Mouse (Mus musculus): ENCODE results near the gene Emd. TPM values are rescaled to one million over a fixed set of nuclear protein-coding genes. Genes with fewer than 3 reads are reported as not detected.

The Emd gene
- 53.9 TPM for polyA plus RNA-seq (2015; fragmentation: Illumina TruSeq; extraction: RNeasy Lipid Tissue Mini Kit (QIAGEN cat#74804); ENCODE audit: low read depth, low replicate concordance)

GRCm38 (mm10) chrX:74254153-74254887 is at the start of gene Emd:
Gene Emd (plus strand): TSS chrX:74254687.

GRCm38 (mm10) chrX:74249615-74250014 is 4.9 kb upstream of the Emd start, which contains the start of gene Flna:
Gene Flna (minus strand): TSS chrX:74249820.

GRCm38 (mm10) chrX:74270062-74270901 is 15.8 kb downstream of the Emd start, which contains the start of gene Rpl10:
Gene Rpl10 (plus strand): TSS chrX:74270812.

GRCm38 (mm10) chrX:74281732-74282394 is 27.4 kb downstream of the Emd start, which contains the start of the genes Taz and Dnase1l1:
Gene Taz (plus strand): TSS chrX:74281912.
Gene Dnase1l1 (minus strand): TSS chrX:74282337.

GRCm38 (mm10) chrX:74296538-74297448 is 42.3 kb downstream of the Emd start, which contains the start of gene Atp6ap1:
Gene Atp6ap1 (plus strand): TSS chrX:74297097.

GRCm38 (mm10) chrX:74304867-74305700 is 50.6 kb downstream of the Emd start, which contains the start of gene Gdi1:
Gene Gdi1 (plus strand): TSS chrX:74304998.

Other genes starting within 250 kb of the Emd start
- gene Irak1, start 230.8 kb upstream of the Emd start, polyA plus RNA-seq (2015; fragmentation: Illumina TruSeq; extraction: RNeasy Lipid Tissue Mini Kit (QIAGEN cat#74804); ENCODE audit: low read depth, low replicate concordance) = 52.5 TPM
- 1.2 TPM for gene Opn1mw, start 127.2 kb upstream of the Emd start, polyA plus RNA-seq (2015; fragmentation: Illumina TruSeq; extraction: RNeasy Lipid Tissue Mini Kit (QIAGEN cat#74804); ENCODE audit: low read depth, low replicate concordance)
- gene Mecp2, start 119.3 kb upstream of the Emd start, polyA plus RNA-seq (2015; fragmentation: Illumina TruSeq; extraction: RNeasy Lipid Tissue Mini Kit (QIAGEN cat#74804); ENCODE audit: low read depth, low replicate concordance) = 40.9 TPM
- gene Tex28, start 86.8 kb upstream of the Emd start, polyA plus RNA-seq (2015; fragmentation: Illumina TruSeq; extraction: RNeasy Lipid Tissue Mini Kit (QIAGEN cat#74804); ENCODE audit: low read depth, low replicate concordance) = not detected
- gene Tktl1, start 77.4 kb upstream of the Emd start, polyA plus RNA-seq (2015; fragmentation: Illumina TruSeq; extraction: RNeasy Lipid Tissue Mini Kit (QIAGEN cat#74804); ENCODE audit: low read depth, low replicate concordance) = 0.24 TPM
- 64.8 TPM for gene Flna, start 4.9 kb upstream of the Emd start, polyA plus RNA-seq (2015; fragmentation: Illumina TruSeq; extraction: RNeasy Lipid Tissue Mini Kit (QIAGEN cat#74804); ENCODE audit: low read depth, low replicate concordance)
- gene Rpl10, start 16.1 kb downstream of the Emd start, polyA plus RNA-seq (2015; fragmentation: Illumina TruSeq; extraction: RNeasy Lipid Tissue Mini Kit (QIAGEN cat#74804); ENCODE audit: low read depth, low replicate concordance) = 1,047 TPM
- gene Taz, start 27.2 kb downstream of the Emd start, polyA plus RNA-seq (2015; fragmentation: Illumina TruSeq; extraction: RNeasy Lipid Tissue Mini Kit (QIAGEN cat#74804); ENCODE audit: low read depth, low replicate concordance) = 66.8 TPM
- gene Dnase1l1, start 27.6 kb downstream of the Emd start, polyA plus RNA-seq (2015; fragmentation: Illumina TruSeq; extraction: RNeasy Lipid Tissue Mini Kit (QIAGEN cat#74804); ENCODE audit: low read depth, low replicate concordance) = 3.4 TPM
- gene Atp6ap1, start 42.4 kb downstream of the Emd start, polyA plus RNA-seq (2015; fragmentation: Illumina TruSeq; extraction: RNeasy Lipid Tissue Mini Kit (QIAGEN cat#74804); ENCODE audit: low read depth, low replicate concordance) = 458 TPM
- gene Gdi1, start 50.3 kb downstream of the Emd start, polyA plus RNA-seq (2015; fragmentation: Illumina TruSeq; extraction: RNeasy Lipid Tissue Mini Kit (QIAGEN cat#74804); ENCODE audit: low read depth, low replicate concordance) = 590 TPM
- gene Fam50a, start 58.3 kb downstream of the Emd start, polyA plus RNA-seq (2015; fragmentation: Illumina TruSeq; extraction: RNeasy Lipid Tissue Mini Kit (QIAGEN cat#74804); ENCODE audit: low read depth, low replicate concordance) = 37.3 TPM
- gene Plxna3, start 74.4 kb downstream of the Emd start, polyA plus RNA-seq (2015; fragmentation: Illumina TruSeq; extraction: RNeasy Lipid Tissue Mini Kit (QIAGEN cat#74804); ENCODE audit: low read depth, low replicate concordance) = 19.6 TPM
- gene Lage3, start 98.9 kb downstream of the Emd start, polyA plus RNA-seq (2015; fragmentation: Illumina TruSeq; extraction: RNeasy Lipid Tissue Mini Kit (QIAGEN cat#74804); ENCODE audit: low read depth, low replicate concordance) = 45.8 TPM
- gene Ubl4a, start 118.5 kb downstream of the Emd start, polyA plus RNA-seq (2015; fragmentation: Illumina TruSeq; extraction: RNeasy Lipid Tissue Mini Kit (QIAGEN cat#74804); ENCODE audit: low read depth, low replicate concordance) = 90.0 TPM
- 3.8 TPM for gene Slc10a3, start 118.7 kb downstream of the Emd start, polyA plus RNA-seq (2015; fragmentation: Illumina TruSeq; extraction: RNeasy Lipid Tissue Mini Kit (QIAGEN cat#74804); ENCODE audit: low read depth, low replicate concordance)
- gene Fam3a, start 138.6 kb downstream of the Emd start, polyA plus RNA-seq (2015; fragmentation: Illumina TruSeq; extraction: RNeasy Lipid Tissue Mini Kit (QIAGEN cat#74804); ENCODE audit: low read depth, low replicate concordance) = 23.7 TPM
- 24.7 TPM for gene Ikbkg, start 138.6 kb downstream of the Emd start, polyA plus RNA-seq (2015; fragmentation: Illumina TruSeq; extraction: RNeasy Lipid Tissue Mini Kit (QIAGEN cat#74804); ENCODE audit: low read depth, low replicate concordance)
- gene G6pdx, start 174.5 kb downstream of the Emd start, polyA plus RNA-seq (2015; fragmentation: Illumina TruSeq; extraction: RNeasy Lipid Tissue Mini Kit (QIAGEN cat#74804); ENCODE audit: low read depth, low replicate concordance) = 36.5 TPM
- not detected for gene Gm6880, start 226.7 kb downstream of the Emd start, polyA plus RNA-seq (2015; fragmentation: Illumina TruSeq; extraction: RNeasy Lipid Tissue Mini Kit (QIAGEN cat#74804); ENCODE audit: low read depth, low replicate concordance)

All from brain, adult 10 weeks (tissue).